Mouse (Mus musculus): ENCODE results near the gene Cd274. TPM values are rescaled to one million over a fixed set of nuclear protein-coding genes. Genes with fewer than 3 reads are reported as not detected.
"Not testable (repeated sequence)": the region's sequence is repeated elsewhere in the genome, so short reads cannot be mapped to it uniquely, and the experiment has no call there.

The Cd274 gene
- total RNA-seq, 1 experiment from 2014 or later: 42.1 TPM

DNA sequence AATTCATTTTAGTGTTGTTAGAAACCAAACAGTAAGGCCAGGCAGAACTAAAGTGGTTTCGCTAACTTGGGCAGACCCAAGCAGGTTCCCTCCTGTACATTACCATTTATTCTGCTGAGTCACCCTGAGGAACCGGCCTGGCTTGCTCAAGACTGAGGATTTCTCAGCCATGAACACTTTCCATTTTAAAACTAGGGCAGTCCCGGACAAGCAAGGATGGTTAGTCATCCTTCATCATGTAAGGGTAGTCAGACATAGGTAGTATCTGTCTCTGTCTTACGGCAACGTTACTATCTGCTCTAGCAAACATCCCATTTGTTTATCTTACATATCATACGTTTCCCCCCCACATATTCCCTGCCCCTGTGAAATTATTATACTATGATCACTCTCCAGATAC lies 17.7 kb downstream of the Cd274 start:
- ATAC-seq (ENCODE audit: extremely low read depth, insufficient number of reproducible peaks, low FRiP score, poor library complexity, severe bottlenecking): peak; percentile 61

DNA sequence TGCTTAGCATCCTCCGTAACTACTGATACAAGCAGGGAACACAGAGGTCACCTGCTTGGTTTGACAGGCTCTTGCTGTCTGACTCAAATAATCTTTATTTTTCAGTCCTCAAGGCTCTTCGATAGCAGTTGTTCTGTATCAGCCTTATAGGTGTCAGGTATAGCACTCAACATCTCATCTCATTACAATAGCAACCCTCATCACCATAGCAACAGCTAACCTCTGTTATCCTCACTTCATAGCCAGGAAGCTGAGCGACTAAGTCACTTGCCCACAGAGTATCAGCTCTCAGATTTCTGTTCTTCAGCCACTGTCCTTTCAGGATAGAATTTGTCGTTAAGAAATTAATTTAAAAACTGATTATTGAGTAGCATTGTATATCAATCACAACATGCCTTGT lies 18.6 kb downstream of the Cd274 start:
- no peak for ATAC-seq (ENCODE audit: extremely low read depth, insufficient number of reproducible peaks, low FRiP score, poor library complexity, severe bottlenecking)

DNA sequence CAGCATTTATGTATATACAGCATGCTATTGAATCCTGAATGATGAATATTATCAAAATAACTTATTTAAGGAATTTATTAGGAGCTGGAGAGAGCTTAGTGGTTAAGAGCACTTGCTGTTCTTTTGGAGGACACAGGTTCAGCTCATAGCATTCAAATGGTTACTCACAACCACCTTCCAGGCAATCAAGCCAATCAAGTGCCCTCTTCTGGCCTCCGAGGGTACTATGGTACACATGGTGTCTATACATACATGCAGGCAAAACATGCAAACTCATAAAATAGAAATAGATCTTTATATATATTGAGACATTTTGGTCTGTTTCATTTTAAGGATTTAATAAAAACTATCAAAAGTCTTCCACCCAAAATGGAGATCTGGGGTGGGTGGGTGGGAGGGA lies 21.6 kb downstream of the Cd274 start:
- ATAC-seq (ENCODE audit: extremely low read depth, insufficient number of reproducible peaks, low FRiP score, poor library complexity, severe bottlenecking): no peak

DNA sequence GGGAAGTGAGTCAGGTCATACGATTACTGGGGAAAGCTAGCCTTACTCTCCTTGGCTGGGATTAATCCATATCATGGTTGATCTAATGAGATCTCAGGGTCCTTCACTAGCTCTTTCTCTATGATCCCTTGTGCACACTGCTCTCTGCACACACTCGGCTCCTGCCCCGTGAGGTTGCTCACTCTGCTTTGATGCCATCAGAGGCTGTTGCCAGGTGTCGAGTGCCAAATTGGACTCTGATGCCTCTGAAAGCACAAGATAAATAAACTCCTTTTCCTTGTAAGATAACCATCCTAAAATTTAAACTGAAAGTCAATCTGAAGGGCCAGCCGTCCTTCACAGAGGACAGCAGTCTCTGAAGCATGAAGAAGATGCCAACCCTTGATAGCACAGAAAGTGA lies 23.2 kb downstream of the Cd274 start:
- ATAC-seq (ENCODE audit: extremely low read depth, insufficient number of reproducible peaks, low FRiP score, poor library complexity, severe bottlenecking): no peak

DNA sequence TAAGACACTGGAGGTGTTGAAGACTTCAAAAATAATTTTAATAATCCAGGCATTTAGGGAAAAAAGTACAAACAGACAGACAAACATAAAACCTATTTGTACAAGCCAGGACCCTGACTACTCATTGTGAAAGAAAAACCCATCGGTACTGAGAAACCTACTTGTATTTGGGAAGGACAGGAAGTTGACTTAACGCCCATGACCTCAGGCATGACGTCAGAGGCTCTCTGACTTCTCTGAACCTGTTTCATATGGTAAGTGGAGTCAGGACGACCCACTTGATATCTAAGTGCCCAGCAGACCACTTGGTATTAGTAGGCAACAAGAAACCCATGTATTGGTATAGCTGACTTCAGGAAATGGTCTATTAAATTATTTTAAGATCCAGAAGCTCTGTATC lies 24.0 kb downstream of the Cd274 start:
- 0 out of 2 replicates have a peak, but pooled peaks have one; percentile 30 for ATAC-seq (ENCODE audit: extremely low read depth, insufficient number of reproducible peaks, low FRiP score, poor library complexity, severe bottlenecking)

DNA sequence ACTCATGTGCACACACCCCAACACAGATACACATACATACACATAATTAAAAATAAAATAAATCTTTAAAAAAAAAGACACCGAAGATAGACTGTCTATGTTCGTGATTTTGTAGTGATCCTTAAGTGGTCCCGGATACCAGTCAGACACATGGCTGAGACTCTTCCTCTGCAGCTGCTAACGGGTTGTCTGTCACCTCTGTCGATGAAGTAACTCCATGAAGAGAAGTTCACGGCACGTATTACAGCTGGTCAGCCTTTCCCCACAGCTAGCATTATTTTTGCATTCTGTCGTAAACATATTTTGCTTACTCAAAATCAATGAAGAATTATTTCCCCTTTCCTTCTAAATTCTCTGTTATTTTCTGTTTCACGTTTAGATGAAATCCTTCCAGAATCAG lies 26.1 kb downstream of the Cd274 start:
- ATAC-seq (ENCODE audit: extremely low read depth, insufficient number of reproducible peaks, low FRiP score, poor library complexity, severe bottlenecking): no peak

DNA sequence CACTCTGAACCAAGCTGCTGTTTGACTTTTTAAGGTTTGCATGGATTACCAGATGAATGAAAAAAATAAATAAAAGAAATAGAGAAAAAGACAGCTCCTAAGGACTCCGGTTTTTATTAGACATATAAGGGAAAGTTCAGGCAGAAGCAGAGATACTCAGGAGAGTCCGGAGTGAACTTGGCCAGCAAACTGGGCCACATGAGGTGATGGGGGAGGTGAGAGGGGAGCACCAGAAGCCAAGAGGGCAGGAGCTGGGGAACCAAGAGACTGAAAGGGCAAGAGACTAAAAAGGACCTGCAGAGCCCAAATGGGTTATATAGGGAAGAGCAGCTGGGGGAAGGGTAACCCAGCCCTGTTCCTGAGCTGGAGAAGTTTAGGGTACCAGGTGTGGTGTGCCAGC lies 27.5 kb downstream of the Cd274 start:
- ATAC-seq (ENCODE audit: extremely low read depth, insufficient number of reproducible peaks, low FRiP score, poor library complexity, severe bottlenecking): no peak

DNA sequence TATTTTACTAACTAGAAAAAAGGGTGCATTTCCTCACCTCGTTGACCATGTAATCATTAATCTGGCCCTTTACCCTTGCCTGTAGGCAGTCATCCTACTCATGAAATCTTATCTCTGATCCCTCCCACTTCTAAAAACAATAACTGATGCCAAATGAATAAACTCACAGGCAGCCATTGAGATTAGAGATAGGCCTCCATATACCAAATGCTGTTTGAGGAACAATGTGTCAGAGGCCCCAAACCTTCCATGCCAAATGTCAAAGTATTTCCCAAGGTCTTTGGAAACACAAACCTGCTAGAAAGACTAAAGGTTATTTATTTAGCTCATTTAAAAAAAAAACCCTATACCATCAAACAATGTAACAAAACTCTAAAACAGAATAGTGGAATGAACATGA lies 29.1 kb downstream of the Cd274 start:
- ATAC-seq (ENCODE audit: extremely low read depth, insufficient number of reproducible peaks, low FRiP score, poor library complexity, severe bottlenecking): no peak

DNA sequence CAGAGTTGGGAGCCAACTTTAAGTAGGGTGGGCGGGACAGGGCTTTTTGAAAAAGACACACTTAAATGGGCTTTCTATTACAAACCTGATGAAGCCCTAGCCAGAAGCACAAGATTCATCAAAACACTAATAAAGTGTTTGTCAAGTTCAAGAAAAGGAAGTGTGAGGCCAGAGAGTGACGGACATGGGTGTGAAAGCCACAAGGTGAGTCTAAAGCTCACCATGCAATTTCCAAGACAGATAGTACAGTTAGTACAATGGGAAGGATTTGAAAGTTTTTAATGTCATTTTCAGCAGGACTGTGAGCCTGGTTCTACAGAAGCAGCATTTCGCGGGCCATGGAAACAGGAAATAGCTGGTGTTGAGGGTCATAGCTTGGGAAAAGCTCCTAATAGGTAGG lies 32.5 kb downstream of the Cd274 start:
- no peak for ATAC-seq (ENCODE audit: extremely low read depth, insufficient number of reproducible peaks, low FRiP score, poor library complexity, severe bottlenecking)

DNA sequence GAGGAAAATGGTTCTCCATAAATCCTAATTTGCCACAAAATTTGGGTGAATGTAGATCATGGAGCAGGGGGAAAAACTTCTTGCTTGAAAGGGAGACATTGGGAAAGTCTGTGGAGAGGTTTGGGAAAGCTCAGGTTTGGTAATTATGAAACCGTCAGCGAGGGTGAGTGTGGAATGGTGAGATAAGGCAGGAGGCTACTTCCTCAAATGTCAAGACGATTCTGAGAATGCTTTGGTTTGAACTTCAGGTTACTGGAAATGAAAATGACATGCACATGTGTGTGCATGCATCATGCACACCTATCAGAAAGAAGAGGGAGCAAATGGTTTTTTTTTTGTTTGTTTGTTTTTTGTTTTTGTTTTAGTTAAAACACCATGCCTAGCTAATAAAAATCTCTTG lies 33.2 kb downstream of the Cd274 start:
- no peak for ATAC-seq (ENCODE audit: extremely low read depth, insufficient number of reproducible peaks, low FRiP score, poor library complexity, severe bottlenecking)

DNA sequence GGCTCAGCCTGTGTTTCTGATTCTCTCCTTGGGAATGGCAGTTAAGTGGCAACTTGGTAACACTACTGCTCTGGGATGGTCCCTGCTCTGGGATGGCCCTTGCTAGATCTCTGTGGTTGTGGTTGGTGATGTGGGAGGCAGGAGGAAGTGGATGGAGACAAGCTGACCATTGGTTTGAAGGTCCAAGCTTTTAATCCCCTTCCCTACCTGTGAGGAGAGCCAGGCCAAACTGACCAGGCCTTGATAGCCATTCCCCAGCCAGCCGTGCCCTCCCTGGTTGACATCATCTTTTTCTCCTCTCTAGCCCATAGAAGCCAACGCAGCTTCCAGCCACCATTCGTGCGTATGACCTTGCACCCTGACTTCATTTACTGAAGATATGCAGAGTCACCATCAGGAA lies 35.4 kb downstream of the Cd274 start:
- ATAC-seq (ENCODE audit: extremely low read depth, insufficient number of reproducible peaks, low FRiP score, poor library complexity, severe bottlenecking): no peak

DNA sequence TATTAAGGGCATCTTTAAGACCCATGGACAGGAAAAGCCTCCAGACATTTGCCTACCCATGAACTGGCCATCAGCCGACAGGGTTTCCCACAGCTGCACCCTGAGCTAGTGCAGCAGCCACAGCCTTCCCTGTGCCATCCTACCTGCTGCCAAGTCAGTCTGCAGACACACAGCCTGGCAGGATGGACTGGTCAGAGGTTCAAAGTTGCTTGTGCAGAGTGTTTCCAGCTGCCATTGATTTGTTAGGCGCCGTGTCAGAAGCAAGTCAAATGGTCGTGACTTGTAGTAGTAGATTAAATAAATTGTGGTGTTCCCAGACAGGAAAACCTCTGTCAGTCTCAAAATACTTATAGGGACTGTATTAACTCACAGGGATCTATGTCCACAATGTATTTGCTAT lies 36.0 kb downstream of the Cd274 start:
- no peak for ATAC-seq (ENCODE audit: extremely low read depth, insufficient number of reproducible peaks, low FRiP score, poor library complexity, severe bottlenecking)

DNA sequence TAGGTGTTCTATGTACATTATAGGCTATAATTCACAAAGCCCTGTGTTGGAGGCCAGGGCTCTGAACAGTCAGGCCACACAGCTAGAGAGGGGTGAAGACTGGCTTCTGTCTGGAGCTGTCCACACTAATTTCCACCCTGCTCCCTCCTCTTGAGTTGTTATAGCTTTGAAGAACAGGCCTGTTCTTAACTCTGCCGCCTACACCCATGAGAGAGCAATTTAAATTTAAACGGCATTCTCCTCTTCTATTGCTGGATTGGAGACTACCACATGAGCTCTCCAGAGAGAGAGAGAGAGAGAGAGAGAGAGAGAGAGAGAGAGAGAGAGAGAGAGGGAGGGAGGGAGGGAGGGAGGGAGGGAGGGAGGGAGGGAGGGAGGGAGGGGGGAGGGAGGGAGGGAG lies 38.1 kb downstream of the Cd274 start:
- no peak for ATAC-seq (ENCODE audit: extremely low read depth, insufficient number of reproducible peaks, low FRiP score, poor library complexity, severe bottlenecking)

DNA sequence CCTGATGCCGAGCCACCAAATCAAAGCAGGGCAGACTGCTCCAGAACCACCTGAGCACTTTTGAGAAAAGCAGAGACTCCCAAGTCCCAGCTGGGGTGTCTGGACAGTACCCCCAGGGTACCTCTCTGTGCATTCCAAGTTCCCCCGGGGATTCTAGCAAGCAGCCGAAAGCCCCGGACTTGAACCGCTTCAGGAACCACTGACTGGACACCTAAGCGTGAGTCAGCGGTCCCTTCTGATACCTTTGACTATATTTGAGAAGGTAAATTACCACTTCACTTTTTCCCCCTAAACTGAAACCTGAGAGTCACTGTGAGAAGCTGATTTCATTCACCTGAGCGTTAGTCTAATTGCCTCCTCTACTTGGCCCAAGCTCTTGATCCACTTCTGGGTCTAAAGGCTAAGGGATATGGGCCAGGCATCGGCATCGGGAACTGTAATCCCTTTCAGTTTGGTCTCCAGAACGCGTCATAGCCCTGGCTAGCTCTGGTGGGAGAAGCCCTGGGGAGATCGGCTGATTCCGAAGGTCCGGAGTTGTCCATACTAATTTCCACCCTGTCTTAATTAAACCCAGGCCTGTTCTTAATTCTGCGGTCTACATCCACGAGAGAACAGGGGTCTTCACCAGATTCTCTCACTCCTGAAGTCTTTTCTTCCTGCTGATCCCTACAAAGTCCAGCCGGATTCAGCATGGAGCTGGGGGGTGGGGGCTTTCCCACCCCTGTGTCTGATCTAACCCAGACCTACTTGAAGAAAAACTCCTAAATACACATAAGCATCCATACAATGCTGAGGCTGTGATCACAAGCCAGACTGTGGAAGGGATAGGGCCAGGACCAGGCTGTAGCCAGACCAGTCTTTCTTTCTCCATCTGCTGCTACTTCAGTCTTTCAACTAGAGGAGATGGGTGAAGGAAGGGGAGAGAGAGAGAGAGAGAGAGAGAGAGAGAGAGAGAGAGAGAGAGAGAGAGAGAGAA lies 39.1 kb downstream of the Cd274 start:
- no peak for ATAC-seq (ENCODE audit: extremely low read depth, insufficient number of reproducible peaks, low FRiP score, poor library complexity, severe bottlenecking)

DNA sequence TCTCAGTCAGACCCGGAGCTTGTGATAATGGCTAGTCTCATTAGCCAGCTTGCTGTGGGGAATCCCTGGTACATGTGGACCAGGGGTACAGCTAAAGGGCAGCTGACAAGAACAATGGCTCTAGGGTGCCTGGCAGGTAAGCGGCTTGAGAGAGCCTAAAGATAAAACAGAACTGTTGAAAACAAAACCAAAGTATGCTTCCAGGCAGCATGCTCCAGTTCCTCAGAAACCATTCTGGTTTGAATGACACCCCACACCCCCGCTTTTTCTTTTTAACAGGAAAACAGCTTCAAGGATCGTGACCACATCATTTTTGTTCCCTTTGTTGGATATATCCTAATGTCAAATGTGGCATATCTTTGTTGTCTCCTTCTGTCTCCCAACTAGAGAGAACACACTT lies 43.4 kb downstream of the Cd274 start, which contains the start of gene Pdcd1lg2:
Pdcd1lg2 (plus strand) TSS at position 301 of the 400 bp plus-strand sequence.
- no peak for ATAC-seq (ENCODE audit: extremely low read depth, insufficient number of reproducible peaks, low FRiP score, poor library complexity, severe bottlenecking)

DNA sequence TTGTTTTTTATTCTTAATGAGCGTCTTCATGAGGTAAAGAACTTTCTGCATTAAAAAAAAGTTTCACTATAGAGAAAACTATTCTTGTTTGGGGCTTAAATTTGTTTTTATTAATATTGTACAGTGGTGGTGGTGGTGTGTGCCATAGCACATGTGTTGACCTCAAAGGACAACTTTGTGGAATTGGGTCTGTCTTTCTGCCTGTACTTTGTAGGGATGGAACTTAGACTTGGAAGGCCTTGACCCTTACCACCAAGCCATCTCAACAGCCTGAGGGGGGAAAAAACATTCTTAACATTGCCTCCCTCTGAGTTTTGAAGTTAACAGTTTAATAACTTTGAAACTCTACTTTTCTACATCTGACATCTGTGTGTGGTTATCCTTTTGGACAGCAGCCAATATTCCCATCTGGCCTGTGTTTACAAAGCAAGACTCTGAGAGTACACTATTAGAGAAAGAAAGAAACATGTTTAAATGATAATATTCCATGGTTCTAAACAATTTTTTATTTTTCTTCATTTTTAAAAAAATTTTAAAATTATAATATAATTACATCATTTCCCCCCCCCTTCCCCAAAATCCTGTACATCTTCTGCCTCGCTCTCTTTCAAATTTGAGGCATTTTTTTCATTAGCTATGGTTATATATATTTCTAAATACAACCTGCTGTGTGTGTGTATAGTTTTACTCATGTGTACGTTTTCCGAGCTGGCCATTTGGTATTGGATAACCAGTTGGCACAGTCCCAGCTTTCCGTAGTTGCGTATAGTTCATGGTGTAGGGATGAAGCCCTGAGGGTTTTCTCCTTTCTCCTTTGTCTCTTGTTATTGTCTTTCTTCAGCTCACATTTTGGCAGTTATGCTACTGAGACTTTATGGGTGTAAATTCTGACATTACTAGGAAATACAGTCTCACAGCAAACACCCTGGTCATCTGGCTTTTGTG lies 45.5 kb downstream of the Cd274 start:
- no peak for ATAC-seq (ENCODE audit: extremely low read depth, insufficient number of reproducible peaks, low FRiP score, poor library complexity, severe bottlenecking)

DNA sequence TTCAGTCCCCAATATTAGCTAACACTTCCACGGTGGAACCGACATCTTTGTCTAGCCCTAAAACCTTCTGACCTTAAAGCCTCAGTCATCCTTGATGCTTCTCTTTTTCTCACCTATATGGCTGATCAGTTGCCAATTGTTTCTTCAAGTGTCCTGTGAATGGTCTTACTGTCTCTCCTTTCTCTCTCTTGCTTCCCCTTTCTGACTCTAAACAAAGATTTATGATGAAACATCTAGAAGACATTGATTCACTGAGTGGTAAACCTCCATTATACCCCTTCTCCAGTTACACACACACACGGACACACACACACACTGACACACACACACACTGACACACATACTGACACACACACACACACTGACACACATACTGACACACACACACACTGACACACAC lies 47.3 kb downstream of the Cd274 start:
- ATAC-seq (ENCODE audit: extremely low read depth, insufficient number of reproducible peaks, low FRiP score, poor library complexity, severe bottlenecking): no peak

DNA sequence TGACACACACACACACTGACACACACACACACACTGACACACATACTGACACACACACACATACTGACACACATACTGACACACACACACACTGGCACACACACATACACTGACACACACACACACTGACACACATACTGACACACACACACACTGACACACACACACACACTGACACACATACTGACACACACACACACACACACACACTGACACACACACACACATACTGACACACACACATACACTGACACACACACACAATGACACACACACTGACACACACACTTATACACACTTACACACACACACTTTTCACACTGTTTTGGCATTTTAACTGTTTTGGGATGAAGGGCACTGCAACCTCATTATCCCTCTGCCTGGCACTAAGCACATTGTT lies 47.7 kb downstream of the Cd274 start:
- not testable (repeated sequence) for ATAC-seq (ENCODE audit: extremely low read depth, insufficient number of reproducible peaks, low FRiP score, poor library complexity, severe bottlenecking)

DNA sequence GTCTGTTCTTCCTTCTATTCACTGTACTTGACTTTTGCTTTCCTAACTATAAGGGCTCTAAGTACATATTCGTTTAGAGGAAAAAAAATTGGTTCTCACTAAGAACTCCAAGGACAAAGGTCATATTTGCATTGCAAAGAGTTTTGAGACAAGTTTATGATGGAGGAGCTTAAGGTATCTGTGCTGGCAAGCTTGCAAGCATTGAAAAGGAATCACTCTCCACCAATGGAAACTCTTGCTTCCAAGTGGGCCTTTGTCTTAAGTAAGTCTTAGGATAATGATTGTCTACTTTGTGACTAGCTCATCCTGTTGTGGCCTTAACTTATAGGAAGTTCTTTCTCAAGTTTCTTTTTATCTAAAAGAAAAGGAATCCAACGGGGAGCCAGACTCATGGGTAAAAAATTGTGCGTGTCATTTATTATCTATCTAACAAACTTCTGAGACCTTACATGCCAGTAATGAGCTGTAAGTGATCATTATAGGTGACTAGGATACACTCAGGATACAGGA lies 49.2 kb downstream of the Cd274 start:
- no peak for ATAC-seq (ENCODE audit: extremely low read depth, insufficient number of reproducible peaks, low FRiP score, poor library complexity, severe bottlenecking)
